Mouse (Mus musculus): ENCODE results near the gene Hoxa5.

GRCm38 (mm10) chr6:52162611-52163365 lies 41.6 kb downstream of the Hoxa5 start:
- TF ChIP-seq POLR2A (IDR thresholded peaks at IDR 0.05; ENCODE audit: insufficient read length, low read depth) (no peak), TCF12 (IDR thresholded peaks at IDR 0.05; ENCODE audit: insufficient read depth, poor library complexity, severe bottlenecking) (no peak), MYOG (IDR thresholded peaks at IDR 0.05; ENCODE audit: control insufficient read depth in 1 of 3, insufficient read depth in 1 of 3, insufficient read length in 2 of 3, low read depth in 2 of 3) (no peak), MYOD1 (IDR thresholded peaks at IDR 0.05; ENCODE audit: control insufficient read depth in 1 of 3, insufficient read length in 2 of 3, low read depth in 2 of 3) (no peak), USF1 (IDR thresholded peaks at IDR 0.05; ENCODE audit: low read depth) (no peak), E2F4 (IDR thresholded peaks at IDR 0.05; ENCODE audit: insufficient read depth) (no peak), POLR2AphosphoS2 (IDR thresholded peaks at IDR 0.05; ENCODE audit: insufficient read length, low read depth) (no peak), SRF (IDR thresholded peaks at IDR 0.05; ENCODE audit: control insufficient read depth, insufficient read length, low read depth) (no peak)
